ENCODE assay signal across 25 mouse cellular contexts in genomic region chr8:92459291-92459690, GRCm38 (mm10).
"Had no signal": no experiment of that assay in that cellular context is flagged by ENCODE, and none has a peak within 500 bp of the region (broad histone marks: within the 10 kb centered on the region; RNA-seq: fewer than 3 reads in every experiment).

No protein-coding gene starts in this region.

- DNase-seq: cerebellum, adult 18-20 months; cerebellum, adult 8-10 months; cerebellum, adult 9-10 months; cerebellum, adult 9-11 months; cerebellum, postnatal 10 days; cerebellum, postnatal 14 days; cerebellum, postnatal 25 days; embryo, embryonic 11 days; forebrain, postnatal 0 days; gastrocnemius, adult 2 months; gastrocnemius, postnatal 10 days; gastrocnemius, postnatal 14 days; gastrocnemius, postnatal 25 days; gastrocnemius, postnatal 36 days; heart, adult 11 months; heart, adult 18-20 months; heart, adult 2 months had no signal

- H3K36me3 ChIP-seq: embryonic facial prominence, embryonic 10.5 days; embryonic facial prominence, embryonic 12.5 days; embryonic facial prominence, embryonic 13.5 days; embryonic facial prominence, embryonic 15.5 days; forebrain, embryonic 10.5 days; forebrain, embryonic 12.5 days had no signal

- H3K9ac ChIP-seq: embryonic facial prominence, embryonic 12.5 days; embryonic facial prominence, embryonic 13.5 days; embryonic facial prominence, embryonic 15.5 days; forebrain, embryonic 13.5 days had no signal

- H3K4me3 ChIP-seq: erythroblast, embryonic 14.5 days; gastrocnemius, adult 2 months; heart, adult 2 months had no signal

- H3K27ac ChIP-seq: embryonic facial prominence, embryonic 12.5 days; embryonic facial prominence, embryonic 13.5 days; embryonic facial prominence, embryonic 15.5 days; forebrain, embryonic 10.5 days; forebrain, embryonic 12.5 days; forebrain, embryonic 13.5 days; gastrocnemius, adult 2 months; heart, adult 2 months had no signal

- H3K9me3 ChIP-seq: embryonic facial prominence, embryonic 12.5 days; embryonic facial prominence, embryonic 13.5 days; embryonic facial prominence, embryonic 15.5 days; forebrain, embryonic 12.5 days had no signal
